Mouse (Mus musculus) lung, postnatal 0 days (tissue): ENCODE results near the gene Pld5.

ENCODE experiments used
- CTCF ChIP-seq: IDR thresholded peaks from 2 replicates; pipeline ENCODE4 v1.5.1; 2016; ENCODE audit warnings: antibody characterized with exemption, mild to moderate bottlenecking
- EP300 ChIP-seq: IDR thresholded peaks from 2 replicates; pipeline ENCODE4 v1.6.1; 2016; ENCODE audit warnings: antibody characterized with exemption, mild to moderate bottlenecking, control low read depth

- TF ChIP-seq CTCF, result no peak
- no peak for TF ChIP-seq EP300
These were observed 484 bp upstream of the Pld5 start for GRCm38 (mm10) chr1:176275611-176275980.
